Comparison of ENCODE assay signal across 28 mouse cellular contexts in the genomic region with DNA sequence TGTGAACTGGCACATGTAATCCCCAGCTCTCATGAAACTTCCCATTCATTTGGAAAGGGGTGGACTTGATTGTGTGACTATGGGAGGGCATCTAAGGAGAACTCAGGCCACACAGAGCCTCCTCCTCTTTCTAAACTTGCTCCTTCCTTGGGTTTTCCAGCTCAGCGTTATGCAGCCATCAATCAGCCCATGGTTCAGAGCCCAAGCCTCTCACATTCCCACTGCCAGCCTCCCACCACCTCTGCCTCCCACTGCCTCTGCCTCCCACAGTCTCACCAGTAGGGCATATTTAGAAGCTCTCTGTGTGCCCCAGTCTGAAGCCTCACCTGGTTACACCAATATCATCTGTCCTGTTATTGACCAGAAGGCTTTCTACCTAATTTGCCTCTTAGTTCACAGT. TPM values are rescaled to one million over a fixed set of nuclear protein-coding genes. Genes with fewer than 3 reads are reported as not detected.
"Had no signal": no experiment of that assay in that cellular context is flagged by ENCODE, and none has a peak within 500 bp of the region (broad histone marks: within the 10 kb centered on the region; RNA-seq: fewer than 3 reads in every experiment).

No protein-coding gene starts in this region.

- DNase-seq: cerebellum, adult 18-20 months; cerebellum, adult 2 months; cerebellum, adult 8-10 months; cerebellum, adult 9-10 months; cerebellum, adult 9-11 months; cerebellum, postnatal 10 days; cerebellum, postnatal 14 days; cerebellum, postnatal 25 days; cerebellum, postnatal 36 days; embryo, embryonic 11 days; forebrain, postnatal 0 days; gastrocnemius, adult 2 months; gastrocnemius, postnatal 10 days; gastrocnemius, postnatal 14 days; gastrocnemius, postnatal 25 days; gastrocnemius, postnatal 36 days; heart, adult 11 months had no signal

- H3K9ac ChIP-seq: embryonic facial prominence, embryonic 12.5 days; embryonic facial prominence, embryonic 13.5 days; embryonic facial prominence, embryonic 15.5 days; forebrain, embryonic 12.5 days; forebrain, embryonic 13.5 days; forebrain, embryonic 15.5 days; forebrain, postnatal 0 days had no signal

- H3K4me1 ChIP-seq: embryonic facial prominence, embryonic 10.5 days; embryonic facial prominence, embryonic 12.5 days; embryonic facial prominence, embryonic 13.5 days; embryonic facial prominence, embryonic 15.5 days; forebrain, embryonic 10.5 days; forebrain, embryonic 12.5 days; forebrain, embryonic 13.5 days; forebrain, embryonic 15.5 days had no signal

- H3K4me3 ChIP-seq: embryonic facial prominence, embryonic 10.5 days; embryonic facial prominence, embryonic 12.5 days; embryonic facial prominence, embryonic 13.5 days; embryonic facial prominence, embryonic 15.5 days; erythroblast, embryonic 14.5 days; forebrain, embryonic 10.5 days; forebrain, embryonic 12.5 days; forebrain, embryonic 13.5 days; forebrain, embryonic 15.5 days; gastrocnemius, adult 2 months had no signal

- H3K36me3 ChIP-seq: embryonic facial prominence, embryonic 10.5 days; embryonic facial prominence, embryonic 12.5 days; embryonic facial prominence, embryonic 13.5 days; embryonic facial prominence, embryonic 15.5 days; forebrain, embryonic 10.5 days; forebrain, embryonic 12.5 days; forebrain, embryonic 15.5 days had no signal

- H3K9me3 ChIP-seq: embryonic facial prominence, embryonic 10.5 days; embryonic facial prominence, embryonic 12.5 days; embryonic facial prominence, embryonic 13.5 days; embryonic facial prominence, embryonic 15.5 days; forebrain, embryonic 10.5 days; forebrain, embryonic 12.5 days; forebrain, embryonic 13.5 days; forebrain, embryonic 15.5 days had no signal

- ATAC-seq: forebrain, embryonic 13.5 days; forebrain, embryonic 14.5 days; forebrain, embryonic 15.5 days; forebrain, embryonic 16.5 days; forebrain, postnatal 0 days had no signal

- H3K4me2 ChIP-seq: embryonic facial prominence, embryonic 12.5 days; embryonic facial prominence, embryonic 13.5 days; embryonic facial prominence, embryonic 15.5 days; forebrain, embryonic 12.5 days; forebrain, embryonic 13.5 days; forebrain, embryonic 15.5 days had no signal

- H3K27me3 ChIP-seq: embryonic facial prominence, embryonic 15.5 days; forebrain, embryonic 13.5 days; forebrain, embryonic 15.5 days had no signal

- H3K27ac ChIP-seq: embryonic facial prominence, embryonic 10.5 days; embryonic facial prominence, embryonic 12.5 days; embryonic facial prominence, embryonic 13.5 days; embryonic facial prominence, embryonic 15.5 days; forebrain, embryonic 10.5 days; forebrain, embryonic 12.5 days; forebrain, embryonic 13.5 days; forebrain, embryonic 15.5 days; gastrocnemius, adult 2 months had no signal

RNA-seq across cellular contexts. Expression of a gene that starts 11.7 kb away (rescaled TPM):
- polyA plus RNA-seq: erythroblast, embryonic 14.5 days had no signal
